Mouse (Mus musculus): ENCODE results near the gene Zfp128.

- TF ChIP-seq EP300 (IDR thresholded peaks at IDR 0.05; ENCODE audit: insufficient read depth, low read depth, low read length): no peak
- TF ChIP-seq CTCF (IDR thresholded peaks at IDR 0.05; ENCODE audit: low read depth, low read length): no peak
- no peak for TF ChIP-seq POLR2A (IDR thresholded peaks at IDR 0.05; ENCODE audit: insufficient read depth, low read length)
Measured at GRCm38 (mm10) chr7:12835779-12836178, 45.2 kb upstream of the Zfp128 start.

Measured in ES-Bruce4 (cell line).